26 mouse cellular contexts compared by ENCODE assay signal in the genomic region with DNA sequence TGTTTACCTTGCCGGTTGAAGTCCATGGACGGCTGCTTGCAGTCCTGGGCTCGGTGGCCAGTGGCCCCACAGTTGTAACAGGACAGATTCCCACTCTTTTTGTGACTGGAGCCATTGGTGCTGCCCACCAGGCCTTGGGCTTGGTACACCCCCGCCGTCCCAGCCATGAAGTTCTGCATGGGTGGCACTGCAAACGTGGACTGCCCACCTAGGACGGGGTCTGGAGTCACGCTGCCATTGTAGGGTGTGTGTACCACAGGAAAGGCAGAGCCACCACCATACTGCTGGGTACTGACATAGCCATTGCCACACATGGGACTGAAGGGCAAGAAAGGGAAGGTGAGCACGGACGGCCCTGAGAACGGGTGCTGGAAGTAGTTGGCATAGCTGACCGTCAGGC. TPM values are rescaled to one million over a fixed set of nuclear protein-coding genes. Genes with fewer than 3 reads are reported as not detected.
"Had no signal": no experiment of that assay in that cellular context is flagged by ENCODE, and none has a peak within 500 bp of the region (broad histone marks: within the 10 kb centered on the region; RNA-seq: fewer than 3 reads in every experiment).

No protein-coding gene starts in this region.

- H3K27ac ChIP-seq: midbrain, embryonic 10.5 days; midbrain, embryonic 12.5 days; neural tube, embryonic 13.5 days; neural tube, embryonic 15.5 days had no signal

- H3K9me3 ChIP-seq: midbrain, embryonic 10.5 days; midbrain, embryonic 12.5 days; neural tube, embryonic 13.5 days; neural tube, embryonic 15.5 days had no signal

- ATAC-seq: midbrain, embryonic 16.5 days had no signal

- H3K4me2 ChIP-seq: lung, embryonic 14.5 days; midbrain, embryonic 12.5 days; neural tube, embryonic 13.5 days; neural tube, embryonic 15.5 days had no signal

- H3K4me3 ChIP-seq: midbrain, embryonic 10.5 days; midbrain, embryonic 12.5 days; myocyte; neural tube, embryonic 13.5 days; neural tube, embryonic 15.5 days had no signal

- DNase-seq: lung, adult 18-20 months; lung, embryonic 14.5 days; lung, postnatal 10 days; lung, postnatal 4 days; midbrain, embryonic 14.5 days; retina, postnatal 1 day; right cerebral cortex, adult 18-20 months; right cerebral cortex, postnatal 25 days; right cerebral cortex, postnatal 4 days; spleen, adult 18-20 months; thymus, adult 18-20 months; thymus, postnatal 14 days; thymus, postnatal 36 days had no signal

- H3K9ac ChIP-seq: lung, embryonic 14.5 days; midbrain, embryonic 12.5 days; neural tube, embryonic 13.5 days; neural tube, embryonic 15.5 days had no signal

- H3K4me1 ChIP-seq: midbrain, embryonic 10.5 days; midbrain, embryonic 12.5 days; neural tube, embryonic 13.5 days; neural tube, embryonic 15.5 days had no signal

- H3K27me3 ChIP-seq: midbrain, embryonic 12.5 days; neural tube, embryonic 13.5 days; neural tube, embryonic 15.5 days had no signal

RNA-seq across cellular contexts. Expression of gene 1700018B08Rik, which starts 59.7 kb away (rescaled TPM):
- polyA plus RNA-seq: liver, embryonic 16.5 days; lung, embryonic 14.5 days; lung, embryonic 16.5 days; midbrain, embryonic 10.5 days; midbrain, embryonic 12.5 days; midbrain, embryonic 16.5 days; myocyte; neural tube, embryonic 11.5 days; neural tube, embryonic 13.5 days; neural tube, embryonic 15.5 days; small intestine, adult 2 months; stomach, embryonic 14.5 days; stomach, embryonic 16.5 days; thymus, postnatal 0 days had no signal
